Mouse (Mus musculus) heart, adult 10 weeks (tissue): ENCODE measurements around the gene Tnnc2. TPM values are rescaled to one million over a fixed set of nuclear protein-coding genes. Genes with fewer than 3 reads are reported as not detected.

ENCODE experiments used
- polyA plus RNA-seq: library from polyadenylated mRNA; stranded (reverse); fragments of 350-450 nt; fragmentation: Illumina TruSeq; extraction: RNeasy Lipid Tissue Mini Kit (QIAGEN cat#74804); gene quantifications from one replicate; pipeline ENCODE4 v1.2.3, GENCODE M21; 2014; ENCODE audit warnings: low read depth, low replicate concordance

Tnnc2 gene
- not detected for polyA plus RNA-seq

GRCm38 (mm10) chr2:164779481-164780086 is at the start of gene Tnnc2:
TSS of gene Tnnc2 (minus strand) at chr2:164779967.

GRCm38 (mm10) chr2:164828437-164828836 is 48.7 kb upstream of the Tnnc2 start, which contains the start of gene Spata25:
TSS of gene Spata25 (minus strand) at chr2:164828537.

GRCm38 (mm10) chr2:164822636-164823165 is 42.9 kb upstream of the Tnnc2 start, which contains the start of gene Zswim1:
TSS of gene Zswim1 (plus strand) at chr2:164822686.

GRCm38 (mm10) chr2:164804533-164805331 is 25.0 kb upstream of the Tnnc2 start, which contains the start of the genes Acot8 and Zswim3:
TSS of gene Acot8 (minus strand) at chr2:164804882.
TSS of gene Zswim3 (plus strand) at chr2:164805098.

GRCm38 (mm10) chr2:164785481-164786387 is 6.0 kb upstream of the Tnnc2 start, which contains the start of gene Snx21:
TSS of gene Snx21 (plus strand) at chr2:164785823.

GRCm38 (mm10) chr2:164769258-164770037 is 10.3 kb downstream of the Tnnc2 start, which contains the start of gene Ube2c:
TSS of gene Ube2c (plus strand) at chr2:164769898.

GRCm38 (mm10) chr2:164745843-164746479 is 33.8 kb downstream of the Tnnc2 start, which contains the start of the genes Wfdc3 and Dnttip1:
TSS of gene Wfdc3 (minus strand) at chr2:164745931.
TSS of gene Dnttip1 (plus strand) at chr2:164745983.

Other genes with a start within 250 kb of the Tnnc2 start
- gene Wfdc2, start 217.6 kb downstream of the Tnnc2 start, polyA plus RNA-seq, result 2.3 TPM
- not detected for gene Spint3, start 206.5 kb downstream of the Tnnc2 start, polyA plus RNA-seq
- not detected for gene Wfdc6a, start 194.5 kb downstream of the Tnnc2 start, polyA plus RNA-seq
- not detected for gene Eppin, start 186.4 kb downstream of the Tnnc2 start, polyA plus RNA-seq
- gene Wfdc6b, start 166.4 kb downstream of the Tnnc2 start, polyA plus RNA-seq, result not detected
- gene Wfdc8, start 166.3 kb downstream of the Tnnc2 start, polyA plus RNA-seq, result not detected
- gene Wfdc16, start 141.2 kb downstream of the Tnnc2 start, polyA plus RNA-seq, result not detected
- gene Wfdc10, start 123.9 kb downstream of the Tnnc2 start, polyA plus RNA-seq, result not detected
- gene Wfdc9, start 123.4 kb downstream of the Tnnc2 start, polyA plus RNA-seq, result not detected
- not detected for gene Wfdc11, start 105.9 kb downstream of the Tnnc2 start, polyA plus RNA-seq
- not detected for gene Wfdc13, start 94.9 kb downstream of the Tnnc2 start, polyA plus RNA-seq
- not detected for gene Spint4, start 81.5 kb downstream of the Tnnc2 start, polyA plus RNA-seq
- gene Spint5, start 64.7 kb downstream of the Tnnc2 start, polyA plus RNA-seq, result not detected
- 1.5 TPM for gene Wfdc3, start 34.0 kb downstream of the Tnnc2 start, polyA plus RNA-seq
- 21.1 TPM for gene Dnttip1, start 34.0 kb downstream of the Tnnc2 start, polyA plus RNA-seq
- gene Ube2c, start 10.1 kb downstream of the Tnnc2 start, polyA plus RNA-seq, result 0.86 TPM
- 26.6 TPM for gene Snx21, start 5.9 kb upstream of the Tnnc2 start, polyA plus RNA-seq
- 11.5 TPM for gene Acot8, start 24.9 kb upstream of the Tnnc2 start, polyA plus RNA-seq
- gene Zswim3, start 25.1 kb upstream of the Tnnc2 start, polyA plus RNA-seq, result 2.6 TPM
- gene Zswim1, start 42.7 kb upstream of the Tnnc2 start, polyA plus RNA-seq, result 5.1 TPM
- not detected for gene Spata25, start 48.6 kb upstream of the Tnnc2 start, polyA plus RNA-seq
- 159 TPM for gene Ctsa, start 52.9 kb upstream of the Tnnc2 start, polyA plus RNA-seq
- gene Neurl2, start 53.5 kb upstream of the Tnnc2 start, polyA plus RNA-seq, result 44.6 TPM
- gene Pltp, start 77.7 kb upstream of the Tnnc2 start, polyA plus RNA-seq, result 31.6 TPM
- gene Pcif1, start 99.3 kb upstream of the Tnnc2 start, polyA plus RNA-seq, result 28.1 TPM
- 8.7 TPM for gene Zfp335, start 131.8 kb upstream of the Tnnc2 start, polyA plus RNA-seq
- gene Mmp9, start 160.8 kb upstream of the Tnnc2 start, polyA plus RNA-seq, result 1.4 TPM
- gene Slc12a5, start 180.8 kb upstream of the Tnnc2 start, polyA plus RNA-seq, result 0.52 TPM